Mouse (Mus musculus) B cell, adult (primary cell): ENCODE data around the gene Myh2. TPM values are rescaled to one million over a fixed set of nuclear protein-coding genes. Genes with fewer than 3 reads are reported as not detected.

Experiments
- total RNA-seq: library from RNA; stranded (reverse); gene quantifications from 4 replicates; pipeline ENCODE4 v1.2.4, GENCODE M21; 2023; ENCODE audit not compliant: inconsistent age

Gene Myh2
- not detected in 4 replicates for total RNA-seq

GRCm38 (mm10) chr11:67170727-67171126, at the start of gene Myh2:
TSS of gene Myh2 (plus strand) at chr11:67171027.

GRCm38 (mm10) chr11:67199752-67200151, 28.9 kb downstream of the Myh2 start, which contains the start of gene Myh1:
TSS of gene Myh1 (plus strand) at chr11:67200052.

GRCm38 (mm10) chr11:67237481-67238079, 66.8 kb downstream of the Myh2 start, which contains the start of gene Myh4:
TSS of gene Myh4 (plus strand) at chr11:67238029.

Other genes starting within 250 kb of the Myh2 start
- gene Tmem238l, start 214.4 kb upstream of the Myh2 start, total RNA-seq, result not detected in 4 replicates
- gene Tmem220, start 145.9 kb upstream of the Myh2 start, total RNA-seq, result 0.80 to 1.4 TPM (median 0.96 TPM) in 4 replicates
- 29.2 to 40.2 TPM (median 30.7 TPM) in 4 replicates for gene Adprm, start 118.4 kb upstream of the Myh2 start, total RNA-seq
- gene Sco1, start 118.4 kb upstream of the Myh2 start, total RNA-seq, result 9.1 to 13.3 TPM (median 10.6 TPM) in 4 replicates
- not detected in 4 replicates for gene Myh3, start 92.7 kb upstream of the Myh2 start, total RNA-seq
- not detected in 4 replicates for gene Myh1, start 29.0 kb downstream of the Myh2 start, total RNA-seq
- not detected in 4 replicates for gene Myh4, start 67.0 kb downstream of the Myh2 start, total RNA-seq
- not detected in 4 replicates for gene Myh8, start 106.1 kb downstream of the Myh2 start, total RNA-seq
- 0.10 TPM in 1 of 4 replicates, not detected in the others for gene Myh13, start 150.6 kb downstream of the Myh2 start, total RNA-seq